Mouse (Mus musculus) heart, adult 2 months (tissue): Measurements from ENCODE around the gene Zfp454.

Experiments used
- CTCF ChIP-seq: fragments of 200-600 bp; IDR thresholded peaks from 2 replicates; pipeline ENCODE4 v1.8.1; 2022; ENCODE audit warnings: antibody characterized with exemption, mild to moderate bottlenecking, moderate library complexity
- EP300 ChIP-seq: fragments of 200-500 bp; IDR thresholded peaks from 2 replicates; pipeline ENCODE4 v1.6.1; 2011; ENCODE audit warnings: low read depth, low read length, control low read depth; ENCODE audit not compliant: insufficient read depth
- POLR2A ChIP-seq: fragments of 200-500 bp; IDR thresholded peaks from 2 replicates; pipeline ENCODE4 v1.6.1; 2011; ENCODE audit warnings: mild to moderate bottlenecking, low read depth, low read length, control low read depth; ENCODE audit not compliant: insufficient read depth

DNA sequence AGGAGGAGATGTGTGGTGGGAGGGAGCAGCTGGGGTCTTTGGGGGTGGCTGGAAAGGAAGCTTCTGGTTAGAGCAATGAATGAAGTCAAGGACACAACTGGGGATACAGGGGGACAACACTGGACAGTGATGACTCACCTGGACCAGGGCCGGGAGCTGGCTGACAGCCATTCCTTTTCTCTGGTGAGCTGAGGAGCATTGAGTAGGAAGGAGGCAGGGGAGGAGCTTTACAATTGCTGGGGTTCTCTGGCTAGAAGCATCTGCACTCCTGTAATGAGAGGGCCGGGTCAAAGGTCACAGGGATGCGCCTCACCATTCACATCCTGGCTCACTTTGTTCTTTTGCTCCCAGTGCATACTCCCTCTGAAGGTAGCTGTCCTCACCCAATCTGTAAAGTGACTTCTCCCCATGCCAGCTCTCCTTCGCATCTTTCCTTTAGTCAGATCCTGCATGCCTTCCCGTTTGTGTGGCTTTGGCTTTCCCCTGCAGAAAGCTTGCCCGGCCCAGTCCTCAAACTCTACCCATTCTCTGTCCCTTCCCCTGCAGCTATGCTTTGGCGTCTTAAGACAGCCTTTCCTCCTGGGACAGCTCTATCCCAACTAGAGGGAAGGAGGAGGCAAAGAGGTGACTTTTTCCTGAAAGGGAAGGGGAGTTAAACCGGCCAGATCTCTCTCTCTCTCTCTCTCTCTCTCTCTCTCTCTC, 1.1 kb downstream of the Zfp454 start:
- no peak for TF ChIP-seq CTCF
- TF ChIP-seq POLR2A: no peak
- TF ChIP-seq EP300: no peak
